Mouse (Mus musculus): ENCODE measurements around the gene Ssbp3.

Ssbp3 gene

DNA sequence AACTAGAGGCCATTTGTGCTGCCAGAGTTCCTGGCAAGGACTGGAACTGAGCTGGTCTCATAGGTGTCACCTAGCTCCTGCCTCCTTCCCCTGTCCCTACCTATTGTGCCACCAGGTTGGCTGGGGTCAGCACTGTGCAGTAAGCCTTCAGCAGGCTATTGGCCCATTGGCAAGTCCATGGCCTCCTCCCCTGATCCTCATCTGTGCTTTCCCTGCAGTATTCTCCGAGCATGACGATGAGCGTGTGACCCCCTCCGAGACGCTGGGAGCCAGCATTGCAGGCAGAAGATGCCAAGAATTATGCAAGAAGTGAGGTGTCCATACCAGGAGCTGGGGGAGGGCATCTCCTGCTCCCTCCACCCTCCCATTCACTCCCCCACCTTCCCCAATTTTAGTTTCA, 137.3 kb downstream of the Ssbp3 start:
- DNase-seq (ENCODE audit: extremely low read depth, low read depth): no peak

DNA sequence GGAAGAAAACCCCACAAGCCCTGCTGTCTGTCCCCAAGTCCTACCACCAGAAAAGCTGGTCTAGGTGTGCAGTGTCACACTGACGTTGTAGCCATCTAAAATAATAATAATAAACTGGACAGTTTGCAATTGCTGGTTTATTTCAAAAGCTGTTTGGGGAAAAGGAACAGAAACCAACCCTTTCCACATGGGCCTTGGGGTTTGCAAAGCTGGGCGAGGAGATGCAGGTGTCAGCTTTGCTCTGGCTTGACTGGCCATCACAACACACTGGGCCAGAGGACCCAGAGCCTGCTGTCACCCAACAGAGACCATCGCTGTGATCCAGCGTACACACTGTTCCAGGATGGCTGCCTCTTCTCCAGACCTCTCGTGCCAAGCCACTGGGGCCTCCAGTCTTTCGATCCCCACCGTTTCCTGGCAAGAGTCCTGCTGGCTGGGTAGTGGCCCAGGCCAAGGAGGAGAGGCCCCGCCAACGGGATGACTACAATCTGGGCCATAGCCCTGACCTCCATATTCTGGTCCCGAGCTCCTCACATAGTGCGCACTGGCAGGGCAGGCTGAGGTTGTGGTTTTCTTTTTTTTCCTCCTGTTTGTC, 138.2 kb downstream of the Ssbp3 start:
- DNase-seq (ENCODE audit: extremely low read depth, low read depth): no peak

DNA sequence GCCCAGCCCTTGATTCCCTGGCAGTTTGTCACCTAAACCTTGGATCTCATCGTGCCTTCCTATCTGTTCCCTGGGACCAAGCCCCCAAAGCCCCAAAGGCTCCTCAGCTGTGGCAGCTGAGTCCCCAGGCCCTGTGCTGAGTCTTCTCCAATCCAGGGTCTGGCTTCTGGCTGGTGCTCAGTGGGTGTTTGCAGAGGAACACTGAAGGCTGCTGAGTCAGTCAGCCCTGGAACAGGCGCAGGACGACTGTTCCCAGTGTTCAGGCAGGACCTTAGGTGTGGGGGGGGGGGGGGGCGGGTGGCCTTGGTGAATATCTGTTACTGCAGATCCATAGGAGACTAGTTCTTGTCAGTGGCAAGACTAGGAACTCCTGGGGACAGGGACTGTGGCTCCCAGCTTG, 141.4 kb downstream of the Ssbp3 start:
- DNase-seq (ENCODE audit: extremely low read depth, low read depth): no peak

DNA sequence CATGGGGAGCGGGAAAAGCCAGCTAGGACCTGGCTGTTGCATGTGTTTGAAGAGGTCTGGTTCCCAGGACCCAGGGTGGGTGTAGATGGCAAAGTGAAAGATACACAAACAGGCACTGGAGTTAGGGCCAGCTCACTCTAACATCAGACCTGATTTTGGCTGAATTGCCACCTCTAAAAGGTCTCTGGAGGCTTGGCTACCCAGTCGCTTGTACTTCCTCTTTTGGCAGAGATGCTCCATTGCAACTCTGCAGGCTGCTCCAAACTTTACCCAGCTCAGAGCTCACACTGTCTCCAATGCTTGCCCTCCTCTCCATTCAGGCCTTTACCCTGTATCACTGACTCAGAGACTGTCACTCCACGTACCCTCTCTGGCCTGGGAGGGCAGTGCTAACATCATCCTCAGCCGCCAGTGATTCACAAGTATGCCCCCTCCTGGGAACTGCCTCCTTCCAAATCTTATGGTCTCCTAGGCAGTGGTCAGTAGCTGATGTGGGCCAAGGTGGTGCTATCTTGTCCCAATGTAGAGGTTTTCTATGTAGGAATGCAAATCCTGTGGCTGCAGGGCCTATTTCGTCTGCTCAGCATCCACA, 142.6 kb downstream of the Ssbp3 start:
- no peak for DNase-seq (ENCODE audit: extremely low read depth, low read depth)

DNA sequence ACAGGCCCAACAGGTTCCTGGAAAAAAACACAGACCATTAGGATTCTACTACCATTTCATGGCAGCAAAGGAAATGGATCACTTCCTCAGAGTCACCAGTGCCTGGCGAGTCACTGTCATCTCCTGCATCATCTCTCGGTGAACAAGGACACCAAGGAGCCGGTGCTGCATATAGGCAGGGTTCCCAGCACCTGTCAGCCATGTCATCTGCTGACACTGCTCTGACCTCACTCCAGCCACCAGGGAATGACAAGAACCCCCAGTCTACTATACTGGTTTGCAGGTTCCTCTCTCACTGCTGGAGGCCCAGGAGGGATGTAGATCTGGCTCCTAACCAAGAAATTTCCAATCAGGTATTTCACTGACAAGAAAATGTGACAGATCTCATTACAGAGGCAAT, 145.6 kb downstream of the Ssbp3 start:
- no peak for DNase-seq (ENCODE audit: extremely low read depth, low read depth)

DNA sequence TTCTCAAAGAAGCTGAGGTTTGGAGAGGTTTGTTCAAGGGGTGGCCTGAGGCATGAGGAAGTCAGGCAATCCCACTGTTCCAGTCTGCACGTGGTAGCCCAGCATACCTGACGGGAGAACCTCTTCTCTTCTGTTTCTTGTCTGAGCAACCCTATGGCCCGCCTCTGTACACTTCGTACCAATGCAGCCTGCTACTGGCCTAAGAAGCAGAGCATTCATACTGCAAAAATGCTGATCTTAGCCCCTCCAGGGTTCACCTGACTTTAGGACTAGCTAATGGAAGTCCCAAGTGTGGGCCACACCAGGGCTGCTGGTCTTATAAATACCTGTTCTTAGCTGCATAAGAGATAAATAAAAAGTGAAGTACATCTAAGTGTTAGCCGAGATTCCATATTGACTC, 147.8 kb downstream of the Ssbp3 start:
- no peak for DNase-seq (ENCODE audit: extremely low read depth, low read depth)

DNA sequence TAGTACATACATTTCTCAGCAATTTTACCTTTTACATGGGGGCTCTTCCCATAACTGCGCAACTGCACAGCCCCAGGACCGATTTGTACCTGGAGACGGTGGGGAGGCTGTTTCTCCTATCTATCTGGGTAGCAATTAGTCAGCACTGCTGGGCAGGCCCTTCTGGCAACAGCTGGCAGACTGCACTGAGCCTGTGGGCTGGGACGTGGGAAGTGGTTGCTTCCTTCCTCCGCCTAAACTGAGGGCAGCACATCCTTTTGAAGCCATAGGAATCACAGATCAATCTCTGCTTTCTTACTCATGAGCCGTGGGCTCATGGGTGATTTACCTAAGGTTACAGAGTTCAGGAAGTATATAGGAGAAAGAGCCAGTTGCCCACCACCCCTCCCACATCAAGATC, 148.3 kb downstream of the Ssbp3 start:
- no peak for DNase-seq (ENCODE audit: extremely low read depth, low read depth)

DNA sequence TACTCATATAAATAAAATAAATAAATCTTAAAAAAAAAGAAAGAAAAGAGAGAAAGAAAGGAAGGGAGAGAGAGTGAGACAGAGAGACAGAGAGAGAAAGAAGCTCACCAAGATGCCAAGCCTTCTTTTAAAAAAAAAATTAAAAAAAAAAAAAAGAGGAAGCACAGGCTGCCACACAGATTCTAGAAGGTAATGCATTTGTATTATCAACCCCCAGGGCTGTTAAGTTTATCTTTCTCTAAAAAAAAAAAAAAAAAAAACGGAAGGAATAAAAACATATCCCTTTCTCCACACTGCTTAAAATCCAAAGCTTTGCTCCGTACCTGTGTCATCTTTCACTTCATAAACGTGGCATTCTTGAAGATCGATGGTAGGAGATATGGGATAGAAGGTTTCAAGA, 151.1 kb downstream of the Ssbp3 start:
- peak; percentile 51 for DNase-seq (ENCODE audit: extremely low read depth, low read depth)

DNA sequence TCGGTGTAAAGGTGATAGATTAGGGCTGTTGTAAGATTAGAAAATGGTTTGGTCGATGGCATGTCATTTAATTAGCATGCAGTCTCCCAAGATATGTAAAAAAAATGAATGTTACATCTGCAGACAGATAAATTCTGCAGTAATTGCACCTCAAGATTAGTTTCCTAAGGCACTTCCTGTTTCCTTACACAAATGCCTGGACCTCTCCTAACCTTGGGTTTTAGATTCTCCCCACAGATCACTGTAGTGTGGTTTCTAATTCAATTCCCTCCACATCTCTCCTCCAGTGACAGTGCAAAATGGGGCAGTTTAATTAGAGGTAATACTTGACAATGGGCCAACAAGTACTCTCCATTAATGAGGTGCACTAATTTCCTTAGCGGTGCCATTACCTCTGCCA, 152.7 kb downstream of the Ssbp3 start:
- DNase-seq (ENCODE audit: extremely low read depth, low read depth): no peak

DNA sequence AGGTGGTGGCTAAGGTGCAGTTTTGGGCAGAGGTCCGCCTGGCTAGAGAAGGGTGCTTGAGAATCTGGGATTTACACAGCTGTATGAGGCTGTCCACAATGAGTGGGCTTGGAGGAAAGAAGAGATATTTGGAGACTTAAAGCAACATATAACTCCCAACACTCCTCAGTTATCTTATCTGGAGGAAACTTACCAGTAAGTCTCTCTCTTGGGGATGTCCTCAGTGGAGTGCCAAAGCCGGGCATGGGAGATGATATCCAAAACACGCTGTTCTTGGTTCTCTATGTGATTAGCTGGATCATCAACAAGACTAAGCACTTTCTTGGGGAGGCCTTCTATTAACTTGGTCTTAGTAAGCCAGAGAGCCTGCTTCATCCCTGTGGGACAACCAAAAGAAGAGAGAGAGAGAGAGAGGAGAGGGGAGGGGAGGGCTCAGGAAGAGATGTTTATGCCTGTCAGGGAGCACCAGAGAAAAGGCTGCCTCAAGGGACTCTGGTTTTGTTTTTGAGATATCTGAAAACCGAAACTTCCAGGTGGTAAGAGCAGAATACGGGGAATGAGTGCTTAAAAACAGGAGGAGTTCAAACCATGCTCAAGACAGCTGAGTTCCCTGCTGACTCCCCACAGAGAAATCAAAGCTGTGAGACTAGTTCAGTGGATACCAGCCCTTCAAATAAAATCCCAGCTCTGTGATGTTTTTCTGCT, 154.0 kb downstream of the Ssbp3 start:
- no peak for DNase-seq (ENCODE audit: extremely low read depth, low read depth)

DNA sequence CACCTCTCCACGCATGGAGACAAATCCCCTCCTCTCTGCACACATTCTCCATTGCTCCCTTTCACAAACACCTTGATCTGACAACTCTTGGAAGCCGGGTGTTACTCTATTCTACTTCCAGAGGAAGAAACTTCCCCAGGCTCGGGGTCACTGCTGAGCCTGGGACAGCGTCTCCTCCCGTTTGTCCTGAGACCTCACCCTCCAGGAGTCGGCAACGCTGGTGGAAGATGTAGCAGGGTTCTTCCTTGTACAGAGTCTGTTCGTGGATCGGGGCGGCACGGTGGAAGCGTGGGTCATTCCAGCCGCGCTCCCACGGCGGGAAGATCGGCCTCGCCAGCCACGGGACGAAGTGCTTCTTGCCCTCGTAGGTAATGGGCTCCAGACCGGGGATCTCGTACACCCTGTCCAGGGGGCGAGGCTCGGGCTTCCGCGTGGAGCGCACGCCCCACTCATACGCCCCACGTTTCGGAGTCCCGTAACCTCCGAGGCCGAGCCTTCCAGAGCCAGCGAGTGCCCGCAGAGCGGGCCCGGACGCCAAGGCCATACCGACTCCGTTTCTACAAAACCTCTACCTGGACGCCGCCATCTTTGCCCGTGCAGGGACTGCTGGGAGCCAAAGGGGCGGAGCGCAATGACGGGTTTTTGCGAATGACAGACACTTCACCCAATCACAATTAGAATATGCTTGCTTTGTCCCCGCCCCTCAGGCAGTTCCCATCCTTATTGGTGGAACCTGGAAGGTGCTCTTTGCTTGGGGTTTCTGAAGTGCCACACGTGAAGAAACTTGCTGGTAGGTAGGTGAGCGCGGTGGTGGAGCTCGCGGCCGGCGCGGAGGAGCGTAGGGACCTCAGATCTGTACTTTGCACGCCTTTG, 156.0 kb downstream of the Ssbp3 start, which contains the start of the genes Mrpl37 and Cyb5rl:
TSS of gene Mrpl37 (minus strand) at position 617 of the 873 bp plus-strand sequence.
TSS of gene Cyb5rl (plus strand) at position 737 of the 873 bp plus-strand sequence.
- peak; percentile 93 for DNase-seq (ENCODE audit: extremely low read depth, low read depth)

DNA sequence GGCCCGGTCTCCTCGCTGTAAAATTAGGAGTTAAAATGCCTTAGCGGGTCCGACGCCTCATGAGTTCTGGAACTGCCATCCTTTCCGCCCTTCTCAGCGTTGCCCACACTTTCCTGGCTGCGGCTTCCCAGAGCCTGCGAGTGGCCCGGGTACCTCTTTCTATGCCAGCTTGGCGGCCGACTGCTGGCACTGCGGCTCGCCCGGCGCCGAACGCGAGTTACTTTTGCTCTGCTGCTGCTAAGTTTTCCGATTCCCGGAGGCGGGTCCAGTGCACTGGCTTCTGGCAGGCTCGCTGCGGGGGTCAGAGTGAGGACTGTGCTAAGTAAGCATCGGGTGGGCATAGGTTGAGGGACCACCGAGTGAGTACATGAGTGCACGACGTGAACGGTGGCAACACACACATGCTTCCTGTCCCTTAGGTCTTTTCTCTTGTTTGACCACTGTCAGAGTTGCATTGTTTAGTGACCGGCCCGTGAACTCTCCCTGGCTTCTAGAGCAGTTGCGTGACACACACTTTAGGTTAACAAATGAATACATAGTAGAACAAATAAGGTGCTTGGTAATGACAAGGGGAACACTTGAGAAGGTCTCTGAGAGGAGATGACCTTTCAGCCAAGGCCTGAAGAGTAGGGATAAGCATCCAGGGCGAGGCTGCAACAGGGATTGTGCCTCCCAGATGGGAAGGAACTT, 156.8 kb downstream of the Ssbp3 start:
- DNase-seq (ENCODE audit: extremely low read depth, low read depth): no peak

DNA sequence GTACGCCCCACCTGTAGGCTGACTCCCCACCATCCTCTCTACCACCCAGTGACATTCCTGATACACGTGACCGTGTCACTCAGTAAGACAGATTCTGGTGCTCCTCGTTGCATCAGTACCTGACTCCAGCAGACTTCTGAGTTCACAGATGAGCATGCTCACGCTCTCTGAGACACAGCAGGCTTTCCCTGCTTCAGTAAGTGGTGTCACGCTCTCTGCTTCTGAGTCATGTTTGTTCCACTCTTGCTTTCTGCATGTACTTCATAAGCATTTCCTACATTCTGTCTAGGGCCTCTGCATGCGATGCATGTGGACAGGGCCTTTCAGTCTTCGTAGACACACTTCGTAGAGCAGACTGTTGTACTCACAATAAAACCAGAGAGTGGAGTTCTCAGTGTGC, 161.8 kb downstream of the Ssbp3 start:
- DNase-seq (ENCODE audit: extremely low read depth, low read depth): no peak

DNA sequence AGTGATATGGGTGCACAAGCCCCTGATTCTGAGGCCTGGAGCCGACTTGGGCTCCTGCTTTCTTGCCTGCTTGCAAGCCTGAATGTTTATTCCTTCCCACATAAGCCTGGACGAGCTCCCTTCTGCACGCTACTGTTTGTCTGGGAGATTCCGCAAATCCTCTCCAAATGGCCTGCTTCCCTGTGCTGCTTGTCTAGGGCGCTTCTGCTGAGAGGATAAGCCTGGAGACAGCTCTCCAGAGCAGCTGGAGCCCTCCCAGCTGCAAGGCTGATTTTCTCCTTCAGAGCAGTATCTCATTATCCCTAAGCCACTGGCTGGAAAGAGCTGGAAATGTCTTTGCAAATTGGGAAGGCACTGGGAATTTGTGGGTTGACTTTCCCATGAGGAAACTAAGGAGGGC, 165.0 kb downstream of the Ssbp3 start:
- DNase-seq (ENCODE audit: extremely low read depth, low read depth): no peak

DNA sequence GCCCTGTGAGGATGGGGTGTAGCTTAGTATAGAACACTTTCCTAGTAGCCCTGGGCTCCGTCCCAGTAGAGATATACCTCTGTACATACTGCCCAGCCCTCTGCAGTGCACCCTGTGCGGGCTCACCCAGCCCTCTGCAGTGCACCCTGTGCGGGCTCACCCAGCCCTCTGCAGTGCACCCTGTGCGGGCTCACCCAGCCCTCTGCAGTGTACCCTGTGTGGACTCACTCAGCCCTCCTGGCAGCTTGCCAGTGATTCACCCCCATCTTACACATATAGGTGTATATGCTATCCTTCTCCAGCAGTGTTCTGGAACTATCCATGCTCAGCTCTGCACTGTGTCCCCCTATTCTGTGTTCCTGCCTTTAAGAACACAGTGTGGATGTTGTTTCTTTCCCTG, 168.4 kb downstream of the Ssbp3 start:
- DNase-seq (ENCODE audit: extremely low read depth, low read depth): no peak

DNA sequence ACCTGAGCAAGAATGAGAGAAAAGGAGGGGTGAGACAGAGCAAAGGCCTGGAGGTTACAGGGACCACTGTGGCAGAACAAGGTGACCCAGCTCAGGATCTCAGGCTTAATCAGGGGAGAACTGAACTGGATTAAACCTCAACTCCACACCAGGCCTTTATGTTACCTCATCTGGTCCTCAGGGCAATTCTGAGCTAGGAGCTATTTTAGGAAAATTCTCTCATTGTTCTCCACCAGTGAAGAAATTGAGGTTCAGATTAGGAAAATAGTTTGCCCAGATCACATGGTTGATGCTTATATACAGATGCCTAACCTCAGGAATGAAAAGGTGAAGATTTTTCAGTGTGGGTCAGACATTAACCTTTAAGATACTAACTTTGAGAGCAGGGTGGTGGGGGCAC, 169.2 kb downstream of the Ssbp3 start:
- no peak for DNase-seq (ENCODE audit: extremely low read depth, low read depth)

DNA sequence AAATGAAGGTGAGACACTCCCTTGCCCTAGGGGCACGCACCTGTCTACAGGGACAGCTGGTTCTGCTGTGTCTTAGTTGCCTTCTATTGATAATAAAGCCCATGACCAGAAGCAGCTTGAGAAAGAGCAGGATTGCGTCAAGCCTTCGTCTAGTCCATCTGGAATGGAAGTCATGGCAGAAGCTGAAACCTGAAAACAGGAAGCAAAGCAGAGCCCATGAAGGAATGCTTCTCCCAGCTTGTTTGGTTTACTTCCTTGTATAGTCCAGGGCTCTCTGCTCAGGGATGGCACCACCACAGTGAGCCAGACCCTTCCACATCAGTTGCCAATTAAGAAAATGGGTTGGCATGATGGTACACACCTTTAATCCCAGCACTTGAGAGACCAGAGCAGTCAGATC, 171.7 kb downstream of the Ssbp3 start:
- DNase-seq (ENCODE audit: extremely low read depth, low read depth): no peak

DNA sequence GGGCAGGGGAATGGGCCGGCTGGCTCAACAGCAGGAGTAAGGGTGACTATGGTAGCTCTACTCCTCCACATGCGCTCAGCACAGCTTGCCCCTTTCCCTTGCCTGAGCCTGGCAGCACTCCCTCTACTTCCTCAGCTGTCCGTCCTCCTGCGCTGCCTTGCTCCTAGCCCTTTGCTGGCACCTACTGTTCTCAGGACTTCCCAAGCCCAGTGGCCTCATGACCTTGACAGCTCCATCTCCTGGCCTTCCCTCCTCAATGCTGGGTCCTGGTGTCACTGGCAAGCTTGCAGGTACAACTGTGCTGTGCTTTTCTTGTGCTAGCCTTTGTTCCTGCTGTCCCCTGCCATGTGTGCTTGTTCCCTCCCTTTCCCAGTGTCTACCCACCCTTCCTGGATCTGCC, 172.6 kb downstream of the Ssbp3 start:
- DNase-seq (ENCODE audit: extremely low read depth, low read depth): no peak

DNA sequence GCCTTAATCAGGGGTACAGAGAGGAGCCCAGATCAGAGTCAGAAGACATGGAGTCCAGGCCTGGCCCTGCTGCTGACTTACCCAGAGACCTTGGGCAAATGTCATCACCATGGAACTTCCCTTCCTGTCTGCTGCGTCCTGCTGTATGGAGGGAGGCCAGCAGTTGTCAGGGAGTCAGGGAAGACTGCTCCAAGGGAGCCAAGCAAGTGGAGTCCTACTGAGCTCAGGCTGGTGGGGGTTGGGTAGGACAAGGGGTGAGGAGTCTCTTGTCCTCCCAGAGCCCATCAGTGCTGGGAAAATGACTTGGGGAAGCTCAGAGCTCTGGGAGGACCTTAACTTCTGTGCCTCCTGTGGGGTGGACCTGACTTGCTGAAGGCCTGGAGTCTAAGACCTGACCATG, 173.8 kb downstream of the Ssbp3 start:
- DNase-seq (ENCODE audit: extremely low read depth, low read depth): no peak

DNA sequence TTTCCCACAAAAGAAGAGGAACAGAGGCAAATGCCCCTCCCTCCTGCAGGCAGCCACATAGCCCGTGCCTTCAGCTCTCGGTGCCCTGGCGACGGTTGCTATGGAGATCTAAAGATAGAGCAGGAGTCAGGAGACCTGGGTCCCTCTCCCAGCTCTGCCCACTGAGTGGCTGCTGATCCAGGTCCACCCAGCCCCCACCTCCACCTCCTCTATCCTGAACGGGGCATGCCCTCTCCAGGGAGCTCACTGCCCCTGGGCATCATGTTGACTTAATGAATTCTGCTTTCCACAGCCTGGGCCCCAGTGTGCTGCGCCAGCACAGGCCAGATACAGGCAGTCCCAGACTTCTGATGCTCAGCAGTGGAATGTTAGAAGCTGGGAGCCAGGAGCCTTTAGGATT, 174.4 kb downstream of the Ssbp3 start:
- no peak for DNase-seq (ENCODE audit: extremely low read depth, low read depth)

DNA sequence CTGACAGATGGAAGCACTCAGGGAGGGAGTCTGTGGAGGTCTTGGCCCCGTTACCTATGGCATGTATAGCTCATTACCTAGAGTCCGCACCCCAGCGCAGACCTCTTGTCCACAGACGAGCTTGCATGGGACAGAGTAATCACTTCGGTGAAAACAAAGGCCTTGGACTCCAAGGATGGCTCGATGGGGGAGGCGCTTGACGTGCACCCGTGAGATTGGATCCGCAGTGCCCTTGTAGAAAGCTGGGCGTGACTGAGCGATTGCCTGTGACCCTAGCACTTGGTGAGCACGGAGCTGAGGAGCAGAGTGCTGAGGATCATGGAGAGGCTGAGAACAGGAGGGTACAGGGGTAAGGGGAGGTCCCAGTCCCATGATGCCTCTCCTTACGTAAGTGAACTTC, 181.2 kb downstream of the Ssbp3 start:
- DNase-seq (ENCODE audit: extremely low read depth, low read depth): no peak

Data from MEL-GATA-1-ER (cell line).